Mouse (Mus musculus) midbrain, postnatal 0 days (tissue): ENCODE data around the gene Gm4131. TPM values are rescaled to one million over a fixed set of nuclear protein-coding genes. Genes with fewer than 3 reads are reported as not detected.

Experiments
- ATAC-seq: fragments of 200-750 bp; cut with Nextera tagmentation; 2 replicates; pipeline ENCODE4 v1.8.0; 2017; ENCODE audit warnings: moderate number of reproducible peaks, mild to moderate bottlenecking, moderate TSS enrichment, moderate library complexity; ENCODE audit not compliant: low FRiP score
- DNase-seq: peaks from one replicate; pipeline ENCODE4 v3.0.0-alpha.2; 2015; ENCODE audit warnings: low spot score
- H3K27ac ChIP-seq: fragments of 300-500 bp; sonication (generic); 2 replicates; pipeline ENCODE4 v1.5.1; 2014; ENCODE audit warnings: low read depth, mild to moderate bottlenecking, low read length, mixed read lengths
- H3K27me3 ChIP-seq: fragments of 300-500 bp; sonication (generic); 2 replicates; pipeline ENCODE4 v1.6.1; 2014; ENCODE audit warnings: low read length, control low read depth, mixed read lengths; ENCODE audit not compliant: insufficient read depth
- H3K36me3 ChIP-seq: fragments of 300-500 bp; sonication (generic); 2 replicates; pipeline ENCODE4 v1.6.1; 2014; ENCODE audit warnings: low read length, control low read depth, mixed read lengths; ENCODE audit not compliant: insufficient read depth
- H3K4me1 ChIP-seq: fragments of 300-500 bp; sonication (generic); 2 replicates; pipeline ENCODE4 v1.6.1; 2014; ENCODE audit warnings: mild to moderate bottlenecking, control low read depth, antibody characterized with exemption, low read length, mixed read lengths; ENCODE audit not compliant: insufficient read depth
- H3K4me2 ChIP-seq: fragments of 300-500 bp; sonication (generic); 2 replicates; pipeline ENCODE4 v1.6.1; 2014; ENCODE audit warnings: low read depth, mild to moderate bottlenecking, low read length, mixed read lengths; ENCODE audit not compliant: poor library complexity, severe bottlenecking
- H3K4me3 ChIP-seq: fragments of 300-500 bp; sonication (generic); 2 replicates; pipeline ENCODE4 v1.5.1; 2014; ENCODE audit warnings: low read depth, mild to moderate bottlenecking, low read length, moderate library complexity
- H3K9ac ChIP-seq: fragments of 300-500 bp; sonication (generic); replicated peaks from 2 replicates; pipeline ENCODE4 v1.6.1; 2014; ENCODE audit warnings: mild to moderate bottlenecking, low read length, moderate library complexity, mixed read lengths; ENCODE audit not compliant: poor library complexity, severe bottlenecking
- H3K9me3 ChIP-seq: fragments of 300-500 bp; sonication (generic); 2 replicates; pipeline ENCODE4 v1.6.1; 2016; ENCODE audit warnings: low read length, control low read depth
- CTCF ChIP-seq: IDR thresholded peaks from 2 replicates; pipeline ENCODE4 v1.5.1; 2016; ENCODE audit warnings: antibody characterized with exemption, mild to moderate bottlenecking
- WGBS: fragments of 180-500 bp; shearing (Covaris S2); extraction: QIAGEN DNeasy Blood & Tissue Kit; methylation state at CpG from one replicate; pipeline ENCODE4 v1.1.7; 2014; 5-methylcytosine and 5-hydroxymethylcytosine counted together
- polyA plus RNA-seq: library from polyadenylated mRNA; unstranded; fragments of >200 nt; fragmentation: Nextera tagmentation; extraction: Ambion mirVana; gene quantifications from 2 replicates; pipeline ENCODE4 v1.2.1, GENCODE M21; 2015
- total RNA-seq: library from RNA; depleted of rRNA; stranded (reverse); fragments of >200 nt; gene quantifications from 2 replicates; pipeline ENCODE4 v1.2.3, GENCODE M21; 2014

The Gm4131 gene
- total and polyA plus RNA-seq, 2 experiments from 2014 or later = 0.14 TPM; not detected in 1

DNA sequence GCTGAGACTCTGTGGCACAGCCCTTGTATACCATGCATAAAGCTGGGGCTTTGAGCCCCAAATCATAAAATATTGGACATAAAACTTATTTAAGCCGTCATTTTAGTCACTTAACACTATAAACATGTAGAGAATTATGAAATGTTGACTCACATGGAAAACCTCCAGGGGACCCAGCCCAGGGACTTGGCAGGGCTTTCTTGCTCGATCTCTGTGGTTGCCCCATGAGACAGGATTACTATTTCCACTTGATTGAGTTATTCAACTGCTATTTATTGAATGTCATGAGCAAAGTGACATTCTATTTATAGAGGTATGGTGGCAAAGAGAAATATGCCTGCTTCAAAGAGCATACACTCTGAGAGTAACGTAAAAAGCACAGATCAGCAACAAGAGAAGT is 57.4 kb downstream of the Gm4131 start:
- TF ChIP-seq CTCF = no peak
- no peak for ATAC-seq
- Histone ChIP-seq H3K4me2 (no peak overlapping the region), H3K4me3 (no peak overlapping the region), H3K36me3 (no peaks in the 10 kb centered on the region), H3K9ac (no peak overlapping the region), H3K27me3 (no peaks in the 10 kb centered on the region), H3K9me3 (no peaks in the 10 kb centered on the region), H3K4me1 (no peaks in the 10 kb centered on the region), H3K27ac (no peak overlapping the region)
- no peak for DNase-seq
- WGBS = 55% methylated on average over 3 of the region's 3 CpGs

DNA sequence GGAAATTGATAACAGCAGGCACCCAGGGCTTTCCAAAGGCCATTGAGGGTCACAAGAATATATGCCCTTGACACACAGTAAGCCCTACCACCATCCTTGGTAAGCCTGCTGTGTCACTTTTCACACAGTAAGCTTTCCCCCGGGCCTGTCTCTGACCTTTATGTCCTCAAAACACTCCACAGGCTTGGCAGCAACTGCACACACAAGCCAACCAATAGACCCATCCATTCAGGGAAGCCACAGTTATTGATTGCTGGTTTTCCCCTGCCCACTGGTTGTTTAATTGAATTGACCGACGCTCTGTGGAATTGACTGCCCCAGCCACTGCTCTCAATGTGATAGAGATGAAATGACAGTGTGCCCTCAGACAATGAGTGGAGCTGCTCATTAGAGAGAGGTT is 60.5 kb downstream of the Gm4131 start:
- H3K4me3 ChIP-seq = no peak overlapping the region
- no peaks in the 10 kb centered on the region for H3K27me3 ChIP-seq
- H3K9ac ChIP-seq = no peak overlapping the region
- ATAC-seq (no peak), DNase-seq (no peak)
- no peaks in the 10 kb centered on the region for H3K4me1 ChIP-seq
- H3K9me3 ChIP-seq = no peaks in the 10 kb centered on the region
- no peaks in the 10 kb centered on the region for H3K36me3 ChIP-seq
- H3K27ac ChIP-seq = no peak overlapping the region
- 92% methylated on average over 3 of the region's 3 CpGs for WGBS
- H3K4me2 ChIP-seq = no peak overlapping the region
- TF ChIP-seq CTCF = no peak

- Histone ChIP-seq H3K27ac (no peak overlapping the region), H3K4me3 (no peak overlapping the region), H3K36me3 (no peaks in the 10 kb centered on the region), H3K27me3 (no peaks in the 10 kb centered on the region), H3K9ac (no peak overlapping the region), H3K4me1 (no peaks in the 10 kb centered on the region), H3K9me3 (no peaks in the 10 kb centered on the region), H3K4me2 (no peak overlapping the region)
- no peak for ATAC-seq
- WGBS = 84% methylated on average over 7 of the region's 7 CpGs
- no peak for DNase-seq
- no peak for TF ChIP-seq CTCF
These were observed 69.3 kb downstream of the Gm4131 start for GRCm38 (mm10) chr14:62497391-62497790.

DNA sequence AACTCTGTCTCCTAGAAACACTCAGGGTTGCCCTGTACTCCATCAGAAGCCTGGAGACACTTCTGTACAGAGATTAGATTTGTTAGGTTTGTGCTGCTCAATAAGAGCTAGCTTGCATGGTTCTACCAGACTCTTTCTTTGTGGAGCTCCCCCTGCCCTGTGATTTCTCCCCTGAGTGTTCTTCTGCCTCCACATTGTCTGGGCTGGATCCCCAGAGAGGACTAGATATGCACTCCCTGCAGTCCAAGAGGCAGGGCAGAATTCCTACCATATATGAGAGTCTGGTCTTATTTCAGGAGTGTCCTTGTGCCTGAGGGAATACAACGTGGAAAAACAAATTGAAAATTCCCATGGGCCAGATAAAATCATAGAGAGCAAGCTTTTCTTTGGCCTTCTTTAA is 70.2 kb downstream of the Gm4131 start:
- H3K4me2 ChIP-seq = no peak overlapping the region
- no peak for ATAC-seq
- H3K9ac ChIP-seq = no peak overlapping the region
- H3K27ac ChIP-seq = no peak overlapping the region
- H3K4me1 ChIP-seq = no peaks in the 10 kb centered on the region
- H3K9me3 ChIP-seq = no peaks in the 10 kb centered on the region
- no peaks in the 10 kb centered on the region for H3K36me3 ChIP-seq
- no peak overlapping the region for H3K4me3 ChIP-seq
- no peak for DNase-seq
- no peak for TF ChIP-seq CTCF
- WGBS = 68% methylated on average over 1 of the region's 1 CpGs
- H3K27me3 ChIP-seq = no peaks in the 10 kb centered on the region

DNA sequence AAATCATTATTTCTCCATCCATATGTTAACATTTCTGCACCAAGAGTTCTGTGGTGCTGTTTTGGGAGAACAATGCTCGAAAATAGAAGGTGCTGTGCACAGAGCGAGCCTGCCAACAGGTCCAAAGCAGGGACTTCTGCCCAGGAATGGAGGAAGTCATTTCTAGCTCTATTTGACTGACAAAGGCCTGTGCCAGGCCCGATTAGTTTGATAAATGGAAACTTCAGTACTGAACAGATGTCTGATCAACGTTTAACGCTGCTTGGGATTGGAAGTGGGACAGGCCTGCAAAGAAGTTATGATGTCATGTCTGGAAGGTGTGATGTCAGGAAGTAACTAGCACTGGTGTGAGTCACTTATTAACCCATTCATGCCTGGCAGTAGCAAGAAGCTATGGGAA is 73.3 kb downstream of the Gm4131 start:
- Histone ChIP-seq H3K4me2 (no peak overlapping the region), H3K36me3 (no peaks in the 10 kb centered on the region), H3K27me3 (no peaks in the 10 kb centered on the region), H3K9ac (no peak overlapping the region), H3K4me1 (no peaks in the 10 kb centered on the region), H3K9me3 (no peaks in the 10 kb centered on the region), H3K27ac (no peak overlapping the region), H3K4me3 (no peak overlapping the region)
- 75% methylated on average over 5 of the region's 5 CpGs for WGBS
- TF ChIP-seq CTCF = no peak
- no peak for ATAC-seq
- DNase-seq = no peak

- 31% methylated on average over 16 of the region's 16 CpGs for WGBS
- Histone ChIP-seq H3K9ac (no peak overlapping the region), H3K36me3 (no peaks in the 10 kb centered on the region), H3K9me3 (no peaks in the 10 kb centered on the region), H3K4me1 (no peaks in the 10 kb centered on the region), H3K27me3 (no peaks in the 10 kb centered on the region), H3K27ac (no peak overlapping the region), H3K4me3 (no peak overlapping the region), H3K4me2 (0 out of 2 replicates have a peak overlapping the region, but pooled peaks have one; percentile 22)
- ATAC-seq (peak; percentile 87), DNase-seq (peak; percentile 94)
- peak; percentile 100 for TF ChIP-seq CTCF
These were observed 74.4 kb downstream of the Gm4131 start for GRCm38 (mm10) chr14:62492196-62492850.
